8 mouse cellular contexts compared by ENCODE assay signal in genomic region chr7:45813787-45814779, GRCm38 (mm10). TPM values are rescaled to one million over a fixed set of nuclear protein-coding genes. Genes with fewer than 3 reads are reported as not detected.
DNase-seq lines count a peak whose midpoint lies in the region; ATAC-seq and TF ChIP-seq lines count a peak whose summit lies in the region.

Gene Cyth2, minus strand, starts transcription at chr7:45814581.

- POLR2A ChIA-PET in Patski (lab: Charles Lee) = interaction anchor here (1.1 to 1.5 kb wide), 2 partner anchors 59 to 214 kb away, joined by 3 read pairs; no protein-coding TSS in a partner anchor

- peak within 1 kb of the TSS; percentile 99 for H3K9ac ChIP-seq in hindbrain, embryonic 13.5 days

- TF ChIP-seq CTCF in Patski (IDR thresholded peaks at IDR 0.05) = no peak

- H3K36me3 ChIP-seq in hindbrain, embryonic 13.5 days = peaks cover 39% of the 10 kb centered on the region

- no peaks in the 10 kb centered on the region for H3K27me3 ChIP-seq in Patski
- H3K27me3 ChIP-seq in hindbrain, embryonic 13.5 days = peaks cover 10% of the 10 kb centered on the region

- peak; percentile 96 for ATAC-seq in Patski
- peak; percentile 99 for ATAC-seq in hindbrain, embryonic 13.5 days (ENCODE audit: low FRiP score)

- no peaks in the 10 kb centered on the region for H3K9me3 ChIP-seq in hindbrain, embryonic 13.5 days

- H3K4me2 ChIP-seq in hindbrain, embryonic 13.5 days = peak within 1 kb of the TSS; percentile 85

- H3K4me3 ChIP-seq in hindbrain, embryonic 13.5 days = peak within 1 kb of the TSS; percentile 78

- CTCF ChIA-PET in Patski (lab: Charles Lee) = interaction anchor here (0.7 to 1.6 kb wide), 3 partner anchors 13 to 75 kb away, joined by 3 to 4 read pairs (median 3); no protein-coding TSS in a partner anchor

- WGBS in hindbrain, embryonic 13.5 days = under 1% methylated on average over 86 of the region's 92 CpGs

- H3K4me1 ChIP-seq in hindbrain, embryonic 13.5 days (replicated peaks) = peaks cover 39% of the 10 kb centered on the region

- DNase-seq in Patski (ENCODE audit: low read depth, low spot score) = peak; percentile 98
- DNase-seq in cerebellum, postnatal 14 days = peak; percentile 99 to 100
- peak; percentile 98 to 100 for DNase-seq in frontal cortex, postnatal 14 days (ENCODE audit: low spot score in 2 of 2)
- peak; percentile 90 to 96 for DNase-seq in layer of hippocampus, postnatal 25 days (ENCODE audit: extremely low spot score in 1 of 2, low spot score in 1 of 2)
- peak; percentile 100 for DNase-seq in lung, postnatal 25 days (ENCODE audit: low spot score)
- peak; percentile 100 for DNase-seq in retina, embryonic 14.5 days (ENCODE audit: low spot score)
- DNase-seq in thymus, postnatal 4 days = peak; percentile 99

- peak within 1 kb of the TSS; percentile 100 for H3K27ac ChIP-seq in hindbrain, embryonic 13.5 days

- in situ Hi-C loops in Patski (cut with MboI; ENCODE audit: low pct_unique_long_range_greater_than_20kb) = no loop called here

RNA-seq across cellular contexts. Expression of gene Cyth2, which starts in this region (rescaled TPM):
- 149 TPM for polyA plus RNA-seq in Patski (2021)
- 327 and 333 TPM in 2 replicates for polyA plus RNA-seq in hindbrain, embryonic 13.5 days (2015; fragmentation: Nextera tagmentation; extraction: Ambion mirVana)
- 100 to 1,000 TPM; 153 to 154 TPM for total RNA-seq in layer of hippocampus, postnatal 25 days (2021)

Comparison
In these comparisons a context has a peak if more than half of its experiments do, and no peak if none do; other contexts are left out.
1. Peak in every context shown above with its lines: DNase-seq, ATAC-seq, H3K4me3 ChIP-seq and H3K27ac ChIP-seq.